Mouse (Mus musculus): ENCODE measurements at regions not wholly inside any gene's neighbourhood (a gene's known extent, or its start where the extent isn't known, plus 50 kb on each side); places are given as distances from the start of the nearest gene placed in this dataset.

GRCm38 (mm10) chr1:112416350-112417083, 551.8 kb upstream of the Dsel start:
- TF ChIP-seq POLR2A (IDR thresholded peaks at IDR 0.05; ENCODE audit: borderline replicate concordance, extremely low read depth, insufficient read depth, insufficient read length, poor library complexity, severe bottlenecking): no peak
- TF ChIP-seq CTCF (IDR thresholded peaks at IDR 0.05; ENCODE audit: borderline replicate concordance, extremely low read depth, insufficient read depth, insufficient read length): no peak

All from brain, embryonic 14.5 days (tissue).